Mouse (Mus musculus) limb, embryonic 11.5 days (tissue): ENCODE results near the gene Lamtor3. TPM values are rescaled to one million over a fixed set of nuclear protein-coding genes. Genes with fewer than 3 reads are reported as not detected.

Experiments used
- ATAC-seq: fragments of 200-750 bp; cut with Nextera tagmentation; 2 replicates; pipeline ENCODE4 v1.8.0; 2017; ENCODE audit warnings: low read depth; ENCODE audit not compliant: insufficient number of reproducible peaks, low FRiP score, low TSS enrichment
- DNase-seq: peaks from one replicate; pipeline ENCODE4 v3.0.0-alpha.2; 2015; ENCODE audit warnings: low spot score
- H3K27ac ChIP-seq: fragments of 300-500 bp; sonication (generic); replicated peaks from 2 replicates; pipeline ENCODE4 v1.5.1; 2014; ENCODE audit warnings: low read depth, mild to moderate bottlenecking, low read length
- H3K27me3 ChIP-seq: fragments of 300-500 bp; sonication (generic); 2 replicates; pipeline ENCODE4 v1.6.1; 2014; ENCODE audit warnings: mild to moderate bottlenecking, low read length, mixed read lengths; ENCODE audit not compliant: control insufficient read depth, insufficient read depth
- H3K36me3 ChIP-seq: fragments of 300-500 bp; sonication (generic); 2 replicates; pipeline ENCODE4 v1.6.1; 2014; ENCODE audit warnings: mild to moderate bottlenecking, low read length, moderate library complexity, mixed read lengths; ENCODE audit not compliant: control insufficient read depth, insufficient read depth
- H3K4me1 ChIP-seq: fragments of 300-500 bp; sonication (generic); 2 replicates; pipeline ENCODE4 v1.6.1; 2014; ENCODE audit warnings: low read length, mixed read lengths; ENCODE audit not compliant: control insufficient read depth, insufficient read depth
- H3K4me2 ChIP-seq: fragments of 300-500 bp; sonication (generic); 2 replicates; pipeline ENCODE4 v1.6.1; 2014; ENCODE audit warnings: low read depth, mild to moderate bottlenecking, moderate library complexity; ENCODE audit not compliant: severe bottlenecking
- H3K4me3 ChIP-seq: fragments of 300-500 bp; sonication (generic); 2 replicates; pipeline ENCODE4 v1.5.1; 2014; ENCODE audit warnings: low read depth, low read length
- H3K9ac ChIP-seq: fragments of 300-500 bp; sonication (generic); 2 replicates; pipeline ENCODE4 v1.6.1; 2014; ENCODE audit warnings: mild to moderate bottlenecking, low read length
- H3K9me3 ChIP-seq: fragments of 300-500 bp; sonication (generic); 2 replicates; pipeline ENCODE4 v1.6.1; 2016; ENCODE audit warnings: low read length; ENCODE audit not compliant: control insufficient read depth
- WGBS: fragments of 180-500 bp; shearing (Covaris S2); extraction: QIAGEN DNeasy Blood & Tissue Kit; methylation state at CpG from one replicate; pipeline ENCODE4 v1.1.7; 2014; 5-methylcytosine and 5-hydroxymethylcytosine counted together
- polyA plus RNA-seq: library from polyadenylated mRNA; unstranded; fragments of >200 nt; fragmentation: Nextera tagmentation; extraction: Ambion mirVana; gene quantifications from 2 replicates; pipeline ENCODE4 v1.2.1, GENCODE M21; 2014

Lamtor3 gene
- polyA plus RNA-seq, 1 experiment from 2014 or later, result 99.8 TPM

- no peaks in the 10 kb centered on the region; the same call in 1 of the 2 replicates for H3K4me1 ChIP-seq
These were observed 59.9 kb downstream of the Lamtor3 start for GRCm38 (mm10) chr3:137978233-137978632.

More at GRCm38 (mm10) chr3:137978233-137978632, 59.9 kb downstream of the Lamtor3 start:
- Histone ChIP-seq H3K9ac (no peak overlapping the region), H3K4me2 (no peak overlapping the region), H3K36me3 (no peaks in the 10 kb centered on the region), H3K27me3 (no peaks in the 10 kb centered on the region), H3K27ac (no peak overlapping the region), H3K9me3 (no peaks in the 10 kb centered on the region), H3K4me3 (no peak overlapping the region)
- no peak for DNase-seq
- ATAC-seq, result no peak
- WGBS, result 78% methylated on average over 5 of the region's 5 CpGs

Other genes starting within 250 kb of the Lamtor3 start
- gene Gm21962, start 247.0 kb upstream of the Lamtor3 start, polyA plus RNA-seq, result not detected in 2 replicates
- 3,201 and 3,406 TPM in 2 replicates for gene H2afz, start 54.0 kb upstream of the Lamtor3 start, polyA plus RNA-seq
- 10.4 and 12.7 TPM in 2 replicates for gene Dnajb14, start 50.8 kb upstream of the Lamtor3 start, polyA plus RNA-seq
- 3.0 and 4.2 TPM in 2 replicates for gene Dapp1, start 63.0 kb downstream of the Lamtor3 start, polyA plus RNA-seq
- gene 1110002E22Rik, start 146.5 kb downstream of the Lamtor3 start, polyA plus RNA-seq, result 0.16 and 0.18 TPM in 2 replicates
- not detected in 2 replicates for gene Gm5105, start 148.9 kb downstream of the Lamtor3 start, polyA plus RNA-seq
- gene Trmt10a, start 224.9 kb downstream of the Lamtor3 start, polyA plus RNA-seq, result 18.0 and 20.3 TPM in 2 replicates
- 8.2 and 9.1 TPM in 2 replicates for gene Mttp, start 226.5 kb downstream of the Lamtor3 start, polyA plus RNA-seq